Mouse (Mus musculus): ENCODE data around the gene Tnr. TPM values are rescaled to one million over a fixed set of nuclear protein-coding genes. Genes with fewer than 3 reads are reported as not detected.

Gene Tnr
- total RNA-seq, 2 experiments from 2014 or later, result not detected

GRCm38 (mm10) chr1:159561616-159562015 lies 38.0 kb downstream of the Tnr start:
- ATAC-seq (replicated peaks; ENCODE audit: low FRiP score, poor library complexity, severe bottlenecking), result no peak

GRCm38 (mm10) chr1:159565129-159565528 lies 41.6 kb downstream of the Tnr start:
- no peak for ATAC-seq (replicated peaks; ENCODE audit: low FRiP score, poor library complexity, severe bottlenecking)

GRCm38 (mm10) chr1:159566046-159566445 lies 42.5 kb downstream of the Tnr start:
- ATAC-seq (replicated peaks; ENCODE audit: low FRiP score, poor library complexity, severe bottlenecking), result no peak

- no peak for ATAC-seq (replicated peaks; ENCODE audit: low FRiP score, poor library complexity, severe bottlenecking)
Measured at GRCm38 (mm10) chr1:159567171-159567570, 43.6 kb downstream of the Tnr start.

- ATAC-seq (replicated peaks; ENCODE audit: low FRiP score, poor library complexity, severe bottlenecking), result no peak
Measured at GRCm38 (mm10) chr1:159570270-159570669, 46.7 kb downstream of the Tnr start.

GRCm38 (mm10) chr1:159570831-159571230 lies 47.3 kb downstream of the Tnr start:
- ATAC-seq (replicated peaks; ENCODE audit: low FRiP score, poor library complexity, severe bottlenecking), result no peak

- no peak for ATAC-seq (replicated peaks; ENCODE audit: low FRiP score, poor library complexity, severe bottlenecking)
Measured at GRCm38 (mm10) chr1:159571951-159572350, 48.4 kb downstream of the Tnr start.

- ATAC-seq (replicated peaks; ENCODE audit: low FRiP score, poor library complexity, severe bottlenecking), result no peak
Measured at GRCm38 (mm10) chr1:159573116-159573515, 49.5 kb downstream of the Tnr start.

- ATAC-seq (replicated peaks; ENCODE audit: low FRiP score, poor library complexity, severe bottlenecking), result no peak
Measured at GRCm38 (mm10) chr1:159574661-159575060, 51.1 kb downstream of the Tnr start.

GRCm38 (mm10) chr1:159576246-159576645 lies 52.7 kb downstream of the Tnr start:
- ATAC-seq (replicated peaks; ENCODE audit: low FRiP score, poor library complexity, severe bottlenecking), result no peak

- no peak for ATAC-seq (replicated peaks; ENCODE audit: low FRiP score, poor library complexity, severe bottlenecking)
Measured at GRCm38 (mm10) chr1:159578391-159578790, 54.8 kb downstream of the Tnr start.

- no peak for ATAC-seq (replicated peaks; ENCODE audit: low FRiP score, poor library complexity, severe bottlenecking)
Measured at GRCm38 (mm10) chr1:159580335-159580921, 56.9 kb downstream of the Tnr start.

GRCm38 (mm10) chr1:159583877-159584276 lies 60.3 kb downstream of the Tnr start:
- ATAC-seq (replicated peaks; ENCODE audit: low FRiP score, poor library complexity, severe bottlenecking), result no peak

- no peak for ATAC-seq (replicated peaks; ENCODE audit: low FRiP score, poor library complexity, severe bottlenecking)
Measured at GRCm38 (mm10) chr1:159588741-159589140, 65.2 kb downstream of the Tnr start.

- no peak for ATAC-seq (replicated peaks; ENCODE audit: low FRiP score, poor library complexity, severe bottlenecking)
Measured at GRCm38 (mm10) chr1:159594099-159595058, 70.8 kb downstream of the Tnr start.

- ATAC-seq (replicated peaks; ENCODE audit: low FRiP score, poor library complexity, severe bottlenecking), result no peak
Measured at GRCm38 (mm10) chr1:159595729-159596128, 72.2 kb downstream of the Tnr start.

GRCm38 (mm10) chr1:159596640-159597039 lies 73.1 kb downstream of the Tnr start:
- ATAC-seq (replicated peaks; ENCODE audit: low FRiP score, poor library complexity, severe bottlenecking), result no peak

- no peak for ATAC-seq (replicated peaks; ENCODE audit: low FRiP score, poor library complexity, severe bottlenecking)
Measured at GRCm38 (mm10) chr1:159613561-159613960, 90.0 kb downstream of the Tnr start.

GRCm38 (mm10) chr1:159614062-159614601 lies 90.6 kb downstream of the Tnr start:
- ATAC-seq (replicated peaks; ENCODE audit: low FRiP score, poor library complexity, severe bottlenecking), result no peak

- no peak for ATAC-seq (replicated peaks; ENCODE audit: low FRiP score, poor library complexity, severe bottlenecking)
Measured at GRCm38 (mm10) chr1:159614644-159615431, 91.3 kb downstream of the Tnr start.

All from erythroid progenitor cell, adult 5-6 weeks (primary cell).